Mouse (Mus musculus) kidney, postnatal 14 days (tissue): ENCODE measurements around the gene Dtnbp1.
A peak's percentile ranks its signal among the peaks of the same experiment; 100 is the strongest.

ENCODE experiments used
- DNase-seq: peaks from one replicate; pipeline ENCODE4 v3.0.0; 2022; ENCODE audit warnings: mixed read lengths

Gene Dtnbp1

DNA sequence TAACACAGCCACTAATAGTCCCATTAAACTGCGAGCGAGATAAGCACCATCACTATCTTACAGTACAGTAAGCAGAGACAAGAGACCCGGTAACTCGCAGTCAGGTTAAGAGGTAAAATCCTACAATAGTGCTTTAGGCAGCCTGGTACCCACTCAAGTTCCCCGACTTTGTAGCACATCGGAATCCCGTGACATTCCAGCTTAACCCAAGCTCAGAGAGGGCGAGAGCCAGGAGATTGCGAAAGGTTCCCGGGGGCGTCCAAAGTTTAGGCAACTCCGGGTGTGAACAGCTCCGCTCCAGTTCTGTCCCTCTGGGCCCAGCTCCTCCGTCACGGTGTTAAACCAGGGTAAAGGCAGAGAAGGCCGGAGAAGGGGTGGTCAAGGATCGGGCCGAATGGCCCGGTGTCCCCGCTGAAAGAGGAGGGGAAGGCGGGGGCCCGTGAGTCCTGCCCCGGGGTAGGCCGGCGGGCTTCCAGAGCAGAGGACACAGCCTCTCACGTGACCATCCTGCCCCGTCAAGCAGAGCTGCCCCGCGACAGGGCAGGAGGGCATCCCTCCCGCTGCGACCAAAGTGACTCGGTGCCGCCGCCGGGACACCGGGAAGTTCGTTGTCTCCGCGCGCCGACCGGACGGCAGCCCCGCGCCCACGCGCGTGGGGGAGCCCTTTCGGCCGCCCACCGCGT lies 578 bp downstream of the Dtnbp1 start:
- DNase-seq, result peak; percentile 88

DNA sequence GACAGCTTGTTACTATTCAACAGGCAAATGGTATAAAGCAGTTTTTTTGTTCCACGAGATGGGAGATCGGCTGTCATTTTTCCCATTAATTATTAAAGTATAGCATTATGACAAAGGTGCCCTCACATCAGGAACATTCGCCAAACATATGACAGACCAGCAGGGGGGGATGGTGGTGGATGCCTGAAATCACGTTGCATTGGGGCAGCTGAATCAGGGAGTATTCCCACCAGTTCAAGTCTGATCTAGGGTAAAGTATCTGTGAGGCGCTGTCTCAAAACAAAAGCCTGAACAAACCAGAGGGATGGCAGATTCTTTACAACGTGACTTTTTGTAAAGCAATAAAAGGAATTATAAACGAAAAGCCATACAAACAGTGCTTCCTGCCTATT lies 1.1 kb downstream of the Dtnbp1 start:
- DNase-seq, result peak; percentile 60

GRCm38 (mm10) chr13:44999211-44999610 lies 2.7 kb downstream of the Dtnbp1 start:
- no peak for DNase-seq

DNA sequence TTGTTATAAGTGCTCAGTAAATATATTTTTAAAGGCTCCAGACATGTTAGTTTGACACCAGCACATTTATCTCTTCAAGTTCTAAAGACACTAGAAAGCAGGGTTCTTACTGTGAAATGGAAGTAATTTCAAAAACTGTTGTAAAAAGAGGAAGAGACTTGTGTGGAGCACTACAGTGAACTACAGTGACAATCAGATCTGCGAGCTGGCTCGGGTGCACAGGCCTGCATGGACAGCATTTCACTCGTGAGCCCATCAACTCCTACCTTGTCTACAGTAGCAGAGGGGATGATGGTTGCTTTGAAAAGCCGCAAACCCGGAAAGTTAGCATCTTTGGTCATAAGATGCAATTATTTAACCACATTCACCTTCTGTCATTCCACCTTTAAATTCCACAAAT lies 5.6 kb downstream of the Dtnbp1 start:
- no peak for DNase-seq

DNA sequence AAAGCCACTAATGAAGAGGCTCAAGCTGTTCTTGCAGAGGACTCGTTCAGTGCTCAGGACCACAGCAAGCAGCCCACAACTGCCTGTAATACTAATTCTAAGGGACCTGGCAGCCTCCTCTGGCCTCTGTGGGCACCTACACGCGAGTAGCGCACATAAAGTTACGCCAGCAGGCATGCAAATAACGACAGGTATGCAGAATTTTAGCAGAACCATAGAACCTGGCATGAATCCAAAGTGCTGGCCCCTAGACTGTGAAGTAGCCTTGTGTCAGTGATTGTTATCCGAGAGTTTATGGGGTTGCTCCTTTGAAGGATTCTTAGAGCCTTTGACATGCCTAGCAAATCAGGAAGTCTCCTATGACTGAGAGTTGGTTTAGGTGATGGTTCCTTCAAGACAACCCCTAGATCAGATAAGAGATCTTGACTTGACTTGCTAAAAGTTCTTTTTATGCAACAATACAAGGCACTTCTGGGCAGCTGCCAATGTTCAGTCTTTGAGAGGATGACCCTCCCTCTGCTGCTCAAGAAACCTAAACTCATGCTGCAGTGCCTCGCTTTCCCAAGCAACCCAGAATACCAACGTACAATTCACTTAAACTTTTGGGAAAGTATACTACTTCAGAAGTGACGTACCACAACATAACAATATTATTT lies 9.3 kb downstream of the Dtnbp1 start:
- DNase-seq, result no peak

DNA sequence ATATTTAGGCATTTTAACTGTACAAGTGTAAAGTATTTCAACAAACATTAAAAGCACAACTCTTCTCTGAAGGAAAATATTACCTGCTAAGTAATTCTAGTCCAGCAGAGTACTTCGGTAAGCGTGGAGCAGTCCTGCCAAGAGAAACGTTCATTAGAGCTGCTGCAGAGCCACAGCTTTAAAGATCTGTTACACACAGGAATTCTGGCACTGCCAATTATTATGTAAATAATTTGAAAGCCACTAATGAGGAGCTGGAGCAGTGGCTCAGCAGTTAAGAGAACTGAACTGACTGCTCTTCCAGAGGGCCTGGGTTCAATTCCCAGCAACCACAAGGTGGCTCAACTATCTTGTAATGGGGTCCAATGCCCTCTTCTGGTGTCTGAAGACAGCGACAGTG lies 10.0 kb downstream of the Dtnbp1 start:
- DNase-seq, result no peak

- peak; percentile 38 for DNase-seq
These were observed 11.8 kb downstream of the Dtnbp1 start for GRCm38 (mm10) chr13:44990073-44990682.

GRCm38 (mm10) chr13:44986352-44986751 lies 15.6 kb downstream of the Dtnbp1 start:
- no peak for DNase-seq

DNA sequence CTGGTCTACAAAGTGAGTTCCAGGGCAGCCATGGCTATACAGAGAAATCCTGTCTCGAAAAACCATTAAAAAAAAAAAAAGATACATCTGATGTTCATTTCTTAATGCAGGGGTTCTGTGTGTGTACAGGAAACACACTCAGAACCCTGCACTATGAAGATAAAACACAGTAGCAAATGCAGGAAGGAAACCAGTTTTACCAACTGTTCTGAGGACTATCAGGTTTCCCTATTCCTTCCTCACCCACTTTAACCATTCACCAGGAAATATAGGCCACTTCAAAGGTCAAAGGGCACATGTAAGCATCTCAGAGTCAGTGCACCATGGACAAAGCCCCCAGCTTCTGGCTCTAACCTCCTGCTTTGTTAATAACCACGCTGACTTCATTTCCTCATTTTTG lies 16.6 kb downstream of the Dtnbp1 start:
- no peak for DNase-seq

GRCm38 (mm10) chr13:44983635-44984401 lies 18.1 kb downstream of the Dtnbp1 start:
- DNase-seq, result no peak

DNA sequence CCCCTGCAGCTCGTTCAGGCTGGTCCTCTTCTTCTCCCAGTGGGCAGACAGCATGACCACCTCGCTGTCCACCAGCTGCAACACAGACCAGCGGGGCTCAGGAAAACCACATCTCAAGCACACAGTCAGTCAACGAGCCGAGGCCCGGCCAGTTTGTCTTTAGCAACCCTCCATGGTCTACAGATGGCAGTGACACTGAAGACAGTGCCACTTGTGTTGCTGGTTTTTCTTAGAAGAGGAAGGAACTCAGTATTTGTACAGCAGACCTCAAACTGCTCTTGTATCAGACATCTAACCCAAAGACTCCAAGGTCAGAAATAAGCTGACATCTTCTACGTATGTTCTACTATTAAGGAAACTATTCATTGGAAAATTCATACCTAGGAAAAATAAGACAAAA lies 19.1 kb downstream of the Dtnbp1 start:
- no peak for DNase-seq

GRCm38 (mm10) chr13:44979433-44979832 lies 22.5 kb downstream of the Dtnbp1 start:
- no peak for DNase-seq

DNA sequence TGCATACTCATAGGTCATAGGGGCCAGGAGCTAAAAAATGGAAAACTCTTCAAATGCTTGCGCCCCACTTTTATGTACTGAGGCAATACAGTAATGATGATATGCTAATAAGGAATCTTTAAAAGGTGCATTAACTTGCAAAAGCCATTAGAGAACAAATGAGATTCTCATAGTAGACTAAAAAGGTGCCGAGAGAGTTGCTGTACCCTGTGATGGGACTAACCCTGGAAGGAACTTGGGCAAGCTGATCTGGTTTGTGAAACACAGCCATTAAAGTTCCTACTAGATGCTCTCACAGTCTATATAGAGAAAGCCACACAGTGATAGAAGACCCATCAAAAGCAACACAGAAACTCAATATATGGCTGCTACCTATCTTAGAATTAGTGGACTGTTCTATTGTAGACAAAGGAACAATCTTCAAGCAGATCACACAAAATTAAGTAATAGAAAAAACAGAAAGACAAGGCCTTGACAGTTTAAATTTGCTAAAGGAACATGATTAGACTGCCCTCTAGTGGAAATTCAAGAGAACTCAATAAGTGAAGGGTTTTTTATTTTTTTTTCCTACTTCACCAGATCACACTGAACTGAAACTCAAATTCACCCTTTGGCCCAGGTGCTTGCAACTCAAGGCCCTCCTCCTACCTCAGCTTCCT lies 24.3 kb downstream of the Dtnbp1 start:
- DNase-seq, result no peak

- no peak for DNase-seq
These were observed 24.9 kb downstream of the Dtnbp1 start for GRCm38 (mm10) chr13:44977059-44977458.

GRCm38 (mm10) chr13:44960542-44961291 lies 41.2 kb downstream of the Dtnbp1 start:
- no peak for DNase-seq

GRCm38 (mm10) chr13:44957049-44957448 lies 44.9 kb downstream of the Dtnbp1 start:
- no peak for DNase-seq

GRCm38 (mm10) chr13:44955781-44956180 lies 46.2 kb downstream of the Dtnbp1 start:
- no peak for DNase-seq

DNA sequence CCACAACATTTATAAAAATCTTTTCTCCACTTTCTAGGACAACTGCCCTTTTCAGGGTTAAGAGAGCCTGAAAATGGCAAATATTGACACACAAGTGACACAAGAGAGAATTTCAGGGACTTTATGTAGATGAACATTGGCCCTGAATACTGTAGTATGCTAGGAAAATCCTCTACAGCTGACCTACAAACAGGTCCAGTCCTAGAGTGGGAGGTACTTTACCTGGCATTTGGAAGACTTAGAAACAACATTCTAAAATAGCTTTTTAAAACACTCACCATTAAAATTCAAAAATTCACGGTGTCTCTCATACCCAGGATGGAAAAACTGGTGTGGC lies 47.7 kb downstream of the Dtnbp1 start:
- no peak for DNase-seq

DNA sequence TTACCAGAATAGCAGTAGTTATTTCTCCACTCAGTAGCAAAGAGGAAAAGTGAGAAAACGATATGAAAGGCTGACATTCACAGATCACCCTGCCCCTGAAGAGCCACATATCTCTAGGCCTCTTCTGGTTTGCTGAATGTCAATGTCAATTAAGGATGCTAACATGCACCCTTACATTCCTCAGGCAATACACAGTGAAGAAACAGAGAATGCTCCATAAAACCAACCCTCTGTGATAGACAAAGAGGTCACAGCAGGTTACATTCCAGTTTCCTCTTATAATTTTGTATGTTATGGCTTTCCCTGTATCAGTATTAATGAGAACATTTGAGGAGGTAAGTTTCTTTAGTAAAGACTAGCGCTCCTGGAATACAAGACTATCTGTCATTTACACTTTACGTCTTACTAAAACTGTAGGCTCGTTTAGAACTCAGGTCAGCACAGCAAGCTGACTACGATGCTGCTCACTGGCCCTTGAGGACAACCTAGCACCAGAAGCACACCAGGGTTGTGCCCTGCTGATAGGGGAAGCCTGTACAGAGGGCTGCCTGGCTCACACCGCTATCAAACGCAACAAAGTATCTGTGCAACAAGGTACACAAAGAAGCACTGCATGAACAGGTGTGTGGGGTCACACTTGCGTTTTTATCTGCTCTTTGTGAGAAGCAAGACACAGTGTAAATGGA lies 48.3 kb downstream of the Dtnbp1 start:
- no peak for DNase-seq

DNA sequence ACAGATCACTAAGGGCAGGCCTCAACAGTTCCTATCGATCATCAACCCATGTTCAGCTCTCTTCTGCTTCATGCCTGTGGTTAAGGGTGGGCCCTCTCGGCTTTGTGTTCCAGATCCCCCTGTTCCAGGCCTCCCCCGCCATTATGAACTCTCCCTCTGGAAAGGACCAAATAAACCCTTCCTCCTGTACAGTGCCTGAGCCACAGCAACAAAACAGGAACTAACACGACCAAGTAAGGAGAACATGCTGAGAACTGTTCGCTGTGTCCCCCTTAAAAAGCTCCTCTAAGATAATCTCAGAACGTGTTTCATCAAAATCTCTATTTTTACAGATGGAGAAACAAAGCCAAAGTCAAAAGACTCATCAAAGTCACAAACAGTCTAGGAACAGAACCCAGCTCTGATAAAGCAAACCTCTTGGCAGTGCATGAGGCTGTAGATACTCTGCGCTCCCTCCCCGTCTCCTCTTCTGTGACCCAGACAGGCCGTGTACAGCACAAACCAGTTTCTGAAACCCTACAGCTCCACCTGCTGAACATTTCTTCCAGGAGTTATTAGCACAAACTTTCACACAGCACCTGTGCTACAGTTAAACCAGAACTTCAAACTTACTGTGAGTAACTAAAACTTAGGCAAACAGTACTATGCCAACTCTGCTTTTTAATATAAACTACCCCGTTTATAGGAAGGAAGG lies 49.4 kb downstream of the Dtnbp1 start:
- DNase-seq, result peak; percentile 17
